8 mouse cellular contexts compared by ENCODE assay signal in the genomic region with DNA sequence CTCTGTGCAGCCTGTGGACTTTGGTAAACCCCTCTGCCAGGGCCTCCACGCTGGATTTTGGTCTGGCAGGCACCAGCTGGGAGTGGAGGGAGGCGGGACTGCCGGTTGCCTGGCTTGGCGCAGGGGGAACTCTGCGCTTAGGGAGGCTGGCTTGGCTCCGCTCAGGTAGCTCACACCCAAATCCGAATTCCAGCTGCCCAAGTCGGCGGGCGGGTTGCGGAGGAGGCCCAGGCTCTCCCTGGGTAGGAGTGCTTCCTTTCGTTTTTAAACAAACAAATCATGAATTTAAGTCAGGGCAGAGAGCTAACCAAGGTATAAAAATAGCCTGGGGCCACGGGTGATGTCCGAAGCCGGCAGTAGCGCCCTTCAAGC. TPM values are rescaled to one million over a fixed set of nuclear protein-coding genes. Genes with fewer than 3 reads are reported as not detected.
DNase-seq lines count a peak whose midpoint lies in the region; ATAC-seq and TF ChIP-seq lines count a peak whose summit lies in the region.

A gene (plus strand): TSS at position 335 of the 372 bp plus-strand sequence.

- no peaks in the 10 kb centered on the region for H3K4me1 ChIP-seq in ES-Bruce4 (ENCODE audit: control insufficient read depth, insufficient read depth, low read length)
- H3K4me1 ChIP-seq in forebrain, embryonic 12.5 days = peaks cover 55% of the 10 kb centered on the region

- no peak within 1 kb of the TSS for H3K27ac ChIP-seq in ES-Bruce4 (ENCODE audit: insufficient read depth, low read length)
- peak within 1 kb of the TSS; percentile 89 for H3K27ac ChIP-seq in forebrain, embryonic 12.5 days

- H3K36me3 ChIP-seq in ES-Bruce4 (ENCODE audit: control insufficient read depth, insufficient read depth, low read length, poor library complexity, severe bottlenecking) = no peaks in the 10 kb centered on the region
- no peaks in the 10 kb centered on the region for H3K36me3 ChIP-seq in forebrain, embryonic 12.5 days (replicated peaks)

- H3K4me2 ChIP-seq in forebrain, embryonic 12.5 days = peak within 1 kb of the TSS; percentile 89

- H3K9me3 ChIP-seq in ES-Bruce4 (replicated peaks; ENCODE audit: control insufficient read depth, insufficient read depth, low read length, poor library complexity, severe bottlenecking) = no peaks in the 10 kb centered on the region
- H3K9me3 ChIP-seq in forebrain, embryonic 12.5 days = no peaks in the 10 kb centered on the region

- TF ChIP-seq EP300 in ES-Bruce4 (IDR thresholded peaks at IDR 0.05; ENCODE audit: insufficient read depth, low read depth, low read length) = no peak

- peak; percentile 81 for DNase-seq in ZHBTc4 (ENCODE audit: low read depth, low spot score)
- peak; percentile 67 to 77 for DNase-seq in heart, postnatal 36 days
- no peak for DNase-seq in layer of hippocampus, postnatal 36 days
- DNase-seq in testis, postnatal 10 days (ENCODE audit: low spot score) = peak; percentile 75
- DNase-seq in right cerebral cortex, postnatal 36 days (ENCODE audit: low spot score in 2 of 2) = no peak

- WGBS in forebrain, embryonic 12.5 days = 2% methylated on average over 16 of the region's 16 CpGs

- H3K27me3 ChIP-seq in ES-Bruce4 (ENCODE audit: control insufficient read depth, insufficient read depth, low read length, poor library complexity, severe bottlenecking) = peaks cover 7% of the 10 kb centered on the region; the same call in 1 of the 2 replicates
- H3K27me3 ChIP-seq in forebrain, embryonic 12.5 days = peaks cover 31% of the 10 kb centered on the region

- intact Hi-C loops in heart, postnatal 36 days (cut with DNase I) = loop anchor here (2.0 to 5.0 kb wide), 3 partner anchors 83 to 124 kb away; no protein-coding TSS in a partner anchor

- TF ChIP-seq CTCF in ES-Bruce4 (IDR thresholded peaks at IDR 0.05; ENCODE audit: low read depth, low read length) = no peak

- H3K9ac ChIP-seq in ES-Bruce4 (ENCODE audit: low read depth, poor library complexity, severe bottlenecking) = peak within 1 kb of the TSS; percentile 97
- peak within 1 kb of the TSS; percentile 93 for H3K9ac ChIP-seq in forebrain, embryonic 12.5 days

- no peak for TF ChIP-seq POLR2A in ES-Bruce4 (IDR thresholded peaks at IDR 0.05; ENCODE audit: insufficient read depth, low read length)

- peak; percentile 18; the same call in 1 of the 2 replicates for ATAC-seq in forebrain, embryonic 12.5 days (ENCODE audit: low FRiP score)
- no peak for ATAC-seq in megakaryocyte, adult 5-6 weeks (ENCODE audit: poor library complexity, severe bottlenecking)

- peak within 1 kb of the TSS; percentile 58 for H3K4me3 ChIP-seq in ES-Bruce4 (ENCODE audit: low read depth, low read length)
- peak within 1 kb of the TSS; percentile 92 for H3K4me3 ChIP-seq in forebrain, embryonic 12.5 days (replicated peaks)

RNA-seq across cellular contexts. Expression of the gene that starts here (rescaled TPM):
- polyA plus RNA-seq in ES-Bruce4 (2011; ENCODE audit: insufficient read depth, insufficient read length, low read depth, missing spikeins) = 10.0 and 12.7 TPM in 2 replicates
- 6.7 and 7.8 TPM in 2 replicates for polyA plus RNA-seq in forebrain, embryonic 12.5 days (2016; fragmentation: Nextera tagmentation; extraction: Ambion mirVana)
- total RNA-seq in heart, postnatal 36 days (2021) = 10 to 100 TPM; 52.8 to 53.8 TPM
- 10 to 100 TPM; 25.1 to 27.9 TPM for total RNA-seq in layer of hippocampus, postnatal 36 days (2021)
- 15.4 and 16.1 TPM in 2 replicates for total RNA-seq in megakaryocyte, adult 5-6 weeks (2015)
- total RNA-seq in megakaryocyte, adult 5-6 weeks (2017) = 16.8 and 17.0 TPM in 2 replicates

Comparison
In these comparisons a context has a peak if more than half of its experiments do, and no peak if none do; other contexts are left out.
1. DNase-seq: peak in ZHBTc4 (single experiment), heart, postnatal 36 days (2 of 2) and testis, postnatal 10 days (single experiment); none in layer of hippocampus, postnatal 36 days (0 of 2) and right cerebral cortex, postnatal 36 days (0 of 2).